Mouse (Mus musculus) testis, adult 2 months (tissue): ENCODE results near the gene Cgas.

Experiments
- CTCF ChIP-seq: fragments of 200-500 bp; IDR thresholded peaks from 2 replicates; pipeline ENCODE4 v1.5.1; 2012; ENCODE audit warnings: low read depth, mild to moderate bottlenecking, inconsistent platforms, low read length, moderate library complexity; ENCODE audit not compliant: control insufficient read depth, insufficient read depth, insufficient replicate concordance
- POLR2A ChIP-seq: fragments of 200-500 bp; IDR thresholded peaks from 2 replicates; pipeline ENCODE4 v1.6.1; 2012; ENCODE audit warnings: low read depth, mild to moderate bottlenecking, inconsistent platforms, low read length, moderate library complexity; ENCODE audit not compliant: control insufficient read depth

- no peak for TF ChIP-seq CTCF
- no peak for TF ChIP-seq POLR2A
These were observed 41.4 kb downstream of the Cgas start for GRCm38 (mm10) chr9:78401596-78401995.
